Mouse (Mus musculus): ENCODE data around the gene Arhgef5. TPM values are rescaled to one million over a fixed set of nuclear protein-coding genes. Genes with fewer than 3 reads are reported as not detected.

The Arhgef5 gene
- polyA plus RNA-seq, 1 experiment from 2014 or later, result 8.1 TPM

GRCm38 (mm10) chr6:43335619-43336234 is 70.3 kb downstream of the Arhgef5 start:
- Histone ChIP-seq H3K27me3 (no peaks in the 10 kb centered on the region), H3K4me3 (no peak overlapping the region), H3K9ac (no peak overlapping the region), H3K4me2 (replicated peaks) (no peak overlapping the region), H3K36me3 (no peaks in the 10 kb centered on the region), H3K27ac (no peak overlapping the region), H3K9me3 (no peaks in the 10 kb centered on the region), H3K4me1 (no peaks in the 10 kb centered on the region)
- ATAC-seq (ENCODE audit: insufficient number of reproducible peaks, insufficient read depth, low FRiP score, low TSS enrichment), result no peak
- 80% methylated on average over 3 of the region's 3 CpGs for WGBS

DNA sequence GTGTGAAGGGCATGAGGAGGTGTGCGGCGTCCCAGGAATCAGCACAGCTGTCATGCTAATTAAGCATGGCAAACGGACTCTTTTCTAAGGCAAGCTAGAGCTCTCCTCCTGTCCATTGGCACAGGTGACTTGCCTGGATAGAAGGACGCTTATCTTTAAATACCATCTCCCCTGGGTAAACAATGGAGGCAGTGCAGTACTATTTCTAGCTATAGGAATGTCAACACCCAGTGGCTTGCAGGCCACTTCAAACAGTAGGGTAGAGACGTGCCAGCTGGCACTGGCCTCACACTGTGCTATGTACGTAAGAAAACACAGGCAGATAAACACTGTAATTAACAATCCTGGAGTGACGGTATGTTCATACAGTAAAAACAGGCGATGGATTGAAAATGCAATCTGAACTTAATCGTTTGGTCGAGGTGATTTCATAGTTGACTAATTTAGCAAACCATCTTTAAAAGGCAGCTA is 72.1 kb downstream of the Arhgef5 start:
- H3K9me3 ChIP-seq, result no peaks in the 10 kb centered on the region
- WGBS, result 46% methylated on average over 10 of the region's 10 CpGs
- no peaks in the 10 kb centered on the region for H3K36me3 ChIP-seq
- no peaks in the 10 kb centered on the region for H3K4me1 ChIP-seq
- H3K4me3 ChIP-seq, result no peak overlapping the region
- no peak; the same call in 1 of the 2 replicates for ATAC-seq (ENCODE audit: insufficient number of reproducible peaks, insufficient read depth, low FRiP score, low TSS enrichment)
- H3K9ac ChIP-seq, result no peak overlapping the region
- no peak overlapping the region for H3K27ac ChIP-seq
- H3K27me3 ChIP-seq, result no peaks in the 10 kb centered on the region
- H3K4me2 ChIP-seq (replicated peaks), result no peak overlapping the region

DNA sequence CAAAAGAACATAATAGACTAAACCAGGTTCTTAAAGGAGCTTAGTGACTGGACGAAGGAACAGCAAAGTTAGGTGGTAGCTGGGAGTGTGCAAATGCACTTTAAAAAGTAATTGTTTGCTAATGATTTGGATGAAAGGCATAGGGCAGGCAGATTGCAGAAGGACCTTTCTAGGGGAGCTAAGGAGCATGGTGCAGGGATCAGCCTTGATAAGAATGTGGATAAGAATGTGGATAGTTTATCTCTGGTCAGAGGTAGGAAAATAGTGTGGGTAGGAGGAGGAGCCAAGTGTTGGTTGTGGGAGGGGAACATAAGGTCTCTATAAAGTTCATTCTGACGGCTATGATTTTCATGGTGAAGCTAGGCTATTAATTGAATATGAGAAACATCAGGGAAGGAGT is 73.4 kb downstream of the Arhgef5 start:
- Histone ChIP-seq H3K9me3 (no peaks in the 10 kb centered on the region), H3K9ac (no peak overlapping the region), H3K27ac (no peak overlapping the region), H3K4me2 (replicated peaks) (no peak overlapping the region), H3K27me3 (no peaks in the 10 kb centered on the region), H3K4me3 (no peak overlapping the region), H3K4me1 (no peaks in the 10 kb centered on the region), H3K36me3 (no peaks in the 10 kb centered on the region)
- WGBS, result 73% methylated on average over 2 of the region's 2 CpGs
- ATAC-seq (ENCODE audit: insufficient number of reproducible peaks, insufficient read depth, low FRiP score, low TSS enrichment), result no peak

Other genes with a start within 250 kb of the Arhgef5 start
- gene Olfr441, start 159.2 kb upstream of the Arhgef5 start, polyA plus RNA-seq (2016; fragmentation: Nextera tagmentation; extraction: Ambion mirVana), result not detected in 2 replicates
- not detected in 2 replicates for gene Olfr237-ps1, start 119.0 kb upstream of the Arhgef5 start, polyA plus RNA-seq (2016; fragmentation: Nextera tagmentation; extraction: Ambion mirVana)
- gene Olfr437, start 102.3 kb upstream of the Arhgef5 start, polyA plus RNA-seq (2016; fragmentation: Nextera tagmentation; extraction: Ambion mirVana), result not detected in 2 replicates
- not detected in 2 replicates for gene Olfr13, start 93.4 kb upstream of the Arhgef5 start, polyA plus RNA-seq (2016; fragmentation: Nextera tagmentation; extraction: Ambion mirVana)
- not detected in 2 replicates for gene Olfr435, start 68.4 kb upstream of the Arhgef5 start, polyA plus RNA-seq (2016; fragmentation: Nextera tagmentation; extraction: Ambion mirVana)
- gene Olfr434, start 52.6 kb upstream of the Arhgef5 start, polyA plus RNA-seq (2016; fragmentation: Nextera tagmentation; extraction: Ambion mirVana), result not detected in 2 replicates
- gene Olfr47, start 34.1 kb upstream of the Arhgef5 start, polyA plus RNA-seq (2016; fragmentation: Nextera tagmentation; extraction: Ambion mirVana), result not detected in 2 replicates
- not detected in 2 replicates for gene Nobox, start 44.0 kb downstream of the Arhgef5 start, polyA plus RNA-seq (2016; fragmentation: Nextera tagmentation; extraction: Ambion mirVana)